Mouse (Mus musculus) hindbrain, embryonic 14.5 days (tissue): ENCODE results near the gene Angel1. TPM values are rescaled to one million over a fixed set of nuclear protein-coding genes. Genes with fewer than 3 reads are reported as not detected.
A peak's percentile ranks its signal among the peaks of the same experiment; 100 is the strongest.

Experiments
- ATAC-seq: fragments of 200-750 bp; cut with Nextera tagmentation; 2 replicates; pipeline ENCODE4 v1.8.0; 2017; ENCODE audit warnings: moderate number of reproducible peaks, mild to moderate bottlenecking, moderate TSS enrichment, moderate library complexity; ENCODE audit not compliant: low FRiP score
- DNase-seq: peaks from one replicate; pipeline ENCODE4 v3.0.0-alpha.2; 2015; ENCODE audit warnings: low spot score
- H3K27ac ChIP-seq: fragments of 300-500 bp; sonication (generic); 2 replicates; pipeline ENCODE4 v1.5.1; 2014; ENCODE audit warnings: mild to moderate bottlenecking, moderate library complexity
- H3K27me3 ChIP-seq: fragments of 300-500 bp; sonication (generic); 2 replicates; pipeline ENCODE4 v1.6.1; 2014; ENCODE audit warnings: mild to moderate bottlenecking, low read length, mixed read lengths; ENCODE audit not compliant: control insufficient read depth, insufficient read depth
- H3K36me3 ChIP-seq: fragments of 300-500 bp; sonication (generic); replicated peaks from 2 replicates; pipeline ENCODE4 v1.6.1; 2014; ENCODE audit not compliant: control insufficient read depth, insufficient read depth
- H3K4me1 ChIP-seq: fragments of 300-500 bp; sonication (generic); replicated peaks from 2 replicates; pipeline ENCODE4 v1.6.1; 2014; ENCODE audit warnings: antibody characterized with exemption, low read length, mixed read lengths; ENCODE audit not compliant: control insufficient read depth, insufficient read depth
- H3K4me2 ChIP-seq: fragments of 300-500 bp; sonication (generic); replicated peaks from 2 replicates; pipeline ENCODE4 v1.6.1; 2014; ENCODE audit warnings: mild to moderate bottlenecking, moderate library complexity
- H3K4me3 ChIP-seq: fragments of 300-500 bp; sonication (generic); replicated peaks from 2 replicates; pipeline ENCODE4 v1.5.1; 2014; ENCODE audit warnings: mild to moderate bottlenecking, low read length
- H3K9ac ChIP-seq: fragments of 300-500 bp; sonication (generic); 2 replicates; pipeline ENCODE4 v1.6.1; 2014
- H3K9me3 ChIP-seq: fragments of 300-500 bp; sonication (generic); 2 replicates; pipeline ENCODE4 v1.6.1; 2016; ENCODE audit warnings: low read length; ENCODE audit not compliant: control insufficient read depth
- WGBS: fragments of 180-500 bp; shearing (Covaris S2); extraction: QIAGEN DNeasy Blood & Tissue Kit; methylation state at CpG from one replicate; pipeline ENCODE4 v1.1.7; 2014; 5-methylcytosine and 5-hydroxymethylcytosine counted together
- polyA plus RNA-seq: library from polyadenylated mRNA; unstranded; fragments of >200 nt; fragmentation: Nextera tagmentation; extraction: Ambion mirVana; gene quantifications from 2 replicates; pipeline ENCODE4 v1.2.1, GENCODE M21; 2014

Gene Angel1
- polyA plus RNA-seq, 1 experiment from 2014 or later, result 12.3 TPM

GRCm38 (mm10) chr12:86697996-86698395, 28.3 kb downstream of the Angel1 start:
- 22% methylated on average over 2 of the region's 2 CpGs for WGBS

GRCm38 (mm10) chr12:86694441-86694840, 31.8 kb downstream of the Angel1 start:
- no peak for DNase-seq
- no peak overlapping the region for H3K4me2 ChIP-seq
- H3K27me3 ChIP-seq, result no peaks in the 10 kb centered on the region
- no peaks in the 10 kb centered on the region for H3K9me3 ChIP-seq
- WGBS, result 82% methylated on average over 1 of the region's 1 CpGs
- H3K36me3 ChIP-seq, result peaks cover 59% of the 10 kb centered on the region
- H3K4me1 ChIP-seq, result no peaks in the 10 kb centered on the region
- no peak overlapping the region for H3K4me3 ChIP-seq
- no peak overlapping the region for H3K27ac ChIP-seq
- no peak overlapping the region for H3K9ac ChIP-seq
- ATAC-seq, result no peak

More at GRCm38 (mm10) chr12:86697996-86698395, 28.3 kb downstream of the Angel1 start:
- DNase-seq (no peak), ATAC-seq (no peak)
- Histone ChIP-seq H3K27ac (peak overlapping the region; percentile 81; the same call in 1 of the 2 replicates), H3K27me3 (no peaks in the 10 kb centered on the region), H3K4me3 (no peak overlapping the region), H3K4me2 (no peak overlapping the region), H3K9ac (no peak overlapping the region), H3K36me3 (peaks cover 27% of the 10 kb centered on the region), H3K9me3 (no peaks in the 10 kb centered on the region), H3K4me1 (no peaks in the 10 kb centered on the region; the same call in 1 of the 2 replicates)

- Histone ChIP-seq H3K4me1 (no peaks in the 10 kb centered on the region), H3K27ac (no peak overlapping the region), H3K36me3 (peaks cover 70% of the 10 kb centered on the region), H3K4me2 (no peak overlapping the region), H3K9ac (no peak overlapping the region), H3K4me3 (no peak overlapping the region), H3K27me3 (no peaks in the 10 kb centered on the region), H3K9me3 (no peaks in the 10 kb centered on the region)
- ATAC-seq (no peak), DNase-seq (no peak)
Measured at GRCm38 (mm10) chr12:86693389-86693788, 32.9 kb downstream of the Angel1 start.

GRCm38 (mm10) chr12:86692471-86693356, 33.5 kb downstream of the Angel1 start:
- no peak for DNase-seq
- no peak for ATAC-seq
- no peak overlapping the region for H3K9ac ChIP-seq
- H3K27me3 ChIP-seq, result no peaks in the 10 kb centered on the region
- no peaks in the 10 kb centered on the region for H3K4me1 ChIP-seq
- H3K27ac ChIP-seq, result no peak overlapping the region
- H3K36me3 ChIP-seq, result peaks cover 77% of the 10 kb centered on the region
- 70% methylated on average over 5 of the region's 5 CpGs for WGBS
- no peak overlapping the region for H3K4me2 ChIP-seq
- no peaks in the 10 kb centered on the region for H3K9me3 ChIP-seq
- no peak overlapping the region for H3K4me3 ChIP-seq

- DNase-seq, result no peak
- H3K4me1 ChIP-seq, result no peaks in the 10 kb centered on the region
- WGBS, result 82% methylated on average over 12 of the region's 12 CpGs
- no peak overlapping the region for H3K9ac ChIP-seq
- no peaks in the 10 kb centered on the region for H3K9me3 ChIP-seq
- H3K27ac ChIP-seq, result no peak overlapping the region
- no peak overlapping the region for H3K4me2 ChIP-seq
- H3K27me3 ChIP-seq, result no peaks in the 10 kb centered on the region
- no peak for ATAC-seq
- peaks cover 88% of the 10 kb centered on the region for H3K36me3 ChIP-seq
- no peak overlapping the region for H3K4me3 ChIP-seq
Measured at GRCm38 (mm10) chr12:86690700-86691485, 35.4 kb downstream of the Angel1 start.

GRCm38 (mm10) chr12:86688917-86689316, 37.3 kb downstream of the Angel1 start:
- Histone ChIP-seq H3K27me3 (no peaks in the 10 kb centered on the region), H3K9me3 (no peaks in the 10 kb centered on the region), H3K27ac (no peak overlapping the region), H3K4me1 (no peaks in the 10 kb centered on the region), H3K9ac (no peak overlapping the region), H3K36me3 (peaks cover 79% of the 10 kb centered on the region), H3K4me3 (no peak overlapping the region), H3K4me2 (no peak overlapping the region)
- WGBS, result 95% methylated on average over 27 of the region's 27 CpGs
- no peak for DNase-seq
- no peak for ATAC-seq

GRCm38 (mm10) chr12:86687971-86688573, 38.2 kb downstream of the Angel1 start:
- Histone ChIP-seq H3K9me3 (no peaks in the 10 kb centered on the region), H3K36me3 (peaks cover 76% of the 10 kb centered on the region), H3K4me2 (no peak overlapping the region), H3K27ac (no peak overlapping the region), H3K4me3 (no peak overlapping the region), H3K9ac (no peak overlapping the region), H3K27me3 (no peaks in the 10 kb centered on the region), H3K4me1 (peaks cover 8% of the 10 kb centered on the region)
- WGBS, result 81% methylated on average over 4 of the region's 4 CpGs
- ATAC-seq, result no peak
- DNase-seq, result no peak

GRCm38 (mm10) chr12:86687445-86687955, 38.8 kb downstream of the Angel1 start:
- H3K4me2 ChIP-seq, result no peak overlapping the region
- 88% methylated on average over 4 of the region's 4 CpGs for WGBS

More at GRCm38 (mm10) chr12:86687445-86687955, 38.8 kb downstream of the Angel1 start:
- Histone ChIP-seq H3K4me3 (no peak overlapping the region), H3K9ac (no peak overlapping the region), H3K36me3 (peaks cover 70% of the 10 kb centered on the region), H3K9me3 (no peaks in the 10 kb centered on the region), H3K27me3 (no peaks in the 10 kb centered on the region), H3K4me1 (peaks cover 14% of the 10 kb centered on the region), H3K27ac (no peak overlapping the region)
- DNase-seq (no peak), ATAC-seq (no peak)
